Mouse (Mus musculus): ENCODE measurements around the gene Gmfg. TPM values are rescaled to one million over a fixed set of nuclear protein-coding genes. Genes with fewer than 3 reads are reported as not detected.

Gene Gmfg
- polyA plus RNA-seq, 1 experiment from 2014 or later = 16.9 TPM

DNA sequence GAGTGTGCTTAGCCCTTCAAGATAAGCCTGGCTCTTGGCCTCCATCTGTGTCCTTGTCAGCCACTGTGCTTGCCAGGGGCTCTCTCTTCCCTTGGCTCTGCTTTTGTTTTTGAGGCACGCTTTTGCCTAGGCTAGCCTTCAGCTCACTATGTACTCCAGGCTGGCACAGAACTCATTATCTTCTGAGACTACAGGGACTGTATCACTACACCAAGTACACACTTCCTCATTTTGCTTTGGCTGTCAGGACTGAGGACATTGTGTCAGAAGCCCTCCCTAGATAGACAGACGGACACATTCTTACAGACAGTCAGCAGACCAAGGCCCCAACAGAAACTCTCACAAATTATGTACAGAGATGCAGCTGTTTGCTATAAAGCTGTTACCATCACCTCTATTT, 25.5 kb downstream of the Gmfg start:
- no peak overlapping the region for H3K9ac ChIP-seq (ENCODE audit: low read length)
- ATAC-seq (replicated peaks; ENCODE audit: low FRiP score, low TSS enrichment, low read depth) (no peak), DNase-seq (ENCODE audit: low spot score) (no peak)
- 89% methylated on average over 2 of the region's 2 CpGs for WGBS
- no peaks in the 10 kb centered on the region; the same call in 1 of the 2 replicates for H3K4me1 ChIP-seq (replicated peaks; ENCODE audit: control insufficient read depth, insufficient read depth, low read length)
- H3K36me3 ChIP-seq (ENCODE audit: control insufficient read depth, insufficient read depth, low read length) = peaks cover 47% of the 10 kb centered on the region
- no peaks in the 10 kb centered on the region; the same call in 1 of the 2 replicates for H3K27me3 ChIP-seq (replicated peaks; ENCODE audit: control insufficient read depth, insufficient read depth, low read length)
- H3K27ac ChIP-seq (ENCODE audit: low read depth) = no peak overlapping the region
- H3K4me3 ChIP-seq (ENCODE audit: low read depth, low read length) = no peak overlapping the region
- H3K9me3 ChIP-seq (ENCODE audit: control insufficient read depth, low read length) = no peaks in the 10 kb centered on the region
- H3K4me2 ChIP-seq (ENCODE audit: low read length) = no peak overlapping the region

DNA sequence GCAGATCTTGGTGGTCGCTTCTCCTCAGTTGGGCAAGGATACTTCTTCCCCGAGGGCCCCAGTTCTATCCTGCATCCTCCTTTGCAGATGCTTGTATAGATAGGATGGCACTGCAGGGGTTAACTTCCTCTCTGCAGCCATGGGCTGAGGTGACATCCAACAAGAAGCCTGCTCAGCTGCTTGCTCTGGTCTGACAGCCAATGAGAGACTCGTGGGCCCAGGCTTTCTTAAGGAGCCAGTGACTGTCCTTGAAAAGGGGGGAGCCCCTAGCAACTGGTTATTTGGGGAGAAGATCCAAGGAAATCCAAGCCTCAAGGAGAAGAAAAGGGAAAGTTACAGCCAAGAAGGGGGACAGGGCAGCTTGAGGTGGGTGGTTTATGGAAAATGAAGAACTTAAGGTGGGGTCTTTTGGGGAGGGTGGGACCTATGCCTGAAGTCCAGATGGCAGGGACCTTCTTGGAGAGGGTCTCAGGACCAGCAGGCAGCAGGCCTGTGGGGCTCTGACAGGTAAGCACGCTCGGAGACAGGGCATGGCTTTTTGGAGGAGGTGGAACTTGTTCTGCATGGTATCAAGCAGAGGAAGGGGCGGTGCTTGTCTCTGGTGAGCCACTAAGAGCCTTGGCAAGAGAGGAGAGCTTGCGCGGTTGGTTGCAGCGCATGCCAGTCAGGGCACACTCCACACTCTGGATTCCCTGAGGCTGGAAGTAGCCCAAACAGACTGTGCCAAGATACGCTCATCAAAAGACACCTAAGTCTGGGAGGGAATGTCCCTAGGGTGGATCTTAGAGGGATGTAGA, 27.4 kb downstream of the Gmfg start:
- Histone ChIP-seq H3K27ac (ENCODE audit: low read depth) (no peak overlapping the region), H3K9me3 (ENCODE audit: control insufficient read depth, low read length) (no peaks in the 10 kb centered on the region), H3K36me3 (ENCODE audit: control insufficient read depth, insufficient read depth, low read length) (peaks cover 30% of the 10 kb centered on the region), H3K4me3 (ENCODE audit: low read depth, low read length) (no peak overlapping the region), H3K4me1 (replicated peaks; ENCODE audit: control insufficient read depth, insufficient read depth, low read length) (no peaks in the 10 kb centered on the region; the same call in 1 of the 2 replicates), H3K4me2 (ENCODE audit: low read length) (no peak overlapping the region), H3K27me3 (replicated peaks; ENCODE audit: control insufficient read depth, insufficient read depth, low read length) (no peaks in the 10 kb centered on the region; the same call in 1 of the 2 replicates), H3K9ac (ENCODE audit: low read length) (no peak overlapping the region)
- DNase-seq (ENCODE audit: low spot score) (no peak), ATAC-seq (replicated peaks; ENCODE audit: low FRiP score, low TSS enrichment, low read depth) (no peak)
- WGBS = 58% methylated on average over 10 of the region's 10 CpGs

DNA sequence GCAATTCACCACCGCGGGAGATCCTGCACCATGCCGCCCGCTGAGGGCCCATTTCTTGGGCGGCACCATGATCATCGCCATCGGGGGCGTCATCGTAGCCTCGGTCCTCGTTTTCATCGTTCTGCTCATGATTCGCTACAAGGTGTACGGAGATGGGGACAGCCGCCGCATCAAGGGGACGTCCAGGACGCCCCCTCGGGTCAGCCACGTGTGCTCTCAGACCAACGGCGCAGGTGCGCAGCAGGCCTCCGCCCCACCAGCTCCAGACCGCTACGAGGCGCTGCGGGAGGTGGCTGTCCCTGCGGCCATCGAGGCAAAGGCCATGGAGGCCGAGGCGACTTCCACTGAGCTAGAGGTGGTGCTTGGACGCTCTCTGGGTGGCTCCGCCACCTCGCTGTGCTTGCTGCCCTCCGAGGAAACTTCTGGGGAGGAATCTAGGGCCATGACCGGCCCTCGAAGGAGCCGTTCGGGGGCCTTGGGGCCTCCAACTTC, 29.5 kb downstream of the Gmfg start:
- Histone ChIP-seq H3K9me3 (ENCODE audit: control insufficient read depth, low read length) (no peaks in the 10 kb centered on the region), H3K4me1 (replicated peaks; ENCODE audit: control insufficient read depth, insufficient read depth, low read length) (no peaks in the 10 kb centered on the region; the same call in 1 of the 2 replicates), H3K27ac (ENCODE audit: low read depth) (no peak overlapping the region), H3K9ac (ENCODE audit: low read length) (no peak overlapping the region; the same call in 1 of the 2 replicates), H3K36me3 (ENCODE audit: control insufficient read depth, insufficient read depth, low read length) (peaks cover 15% of the 10 kb centered on the region; the same call in 1 of the 2 replicates), H3K27me3 (replicated peaks; ENCODE audit: control insufficient read depth, insufficient read depth, low read length) (no peaks in the 10 kb centered on the region; the same call in 1 of the 2 replicates), H3K4me2 (ENCODE audit: low read length) (peak overlapping the region; percentile 84), H3K4me3 (ENCODE audit: low read depth, low read length) (peak overlapping the region; percentile 48)
- ATAC-seq (replicated peaks; ENCODE audit: low FRiP score, low TSS enrichment, low read depth) (no peak), DNase-seq (ENCODE audit: low spot score) (no peak)
- WGBS = 29% methylated on average over 40 of the region's 40 CpGs

DNA sequence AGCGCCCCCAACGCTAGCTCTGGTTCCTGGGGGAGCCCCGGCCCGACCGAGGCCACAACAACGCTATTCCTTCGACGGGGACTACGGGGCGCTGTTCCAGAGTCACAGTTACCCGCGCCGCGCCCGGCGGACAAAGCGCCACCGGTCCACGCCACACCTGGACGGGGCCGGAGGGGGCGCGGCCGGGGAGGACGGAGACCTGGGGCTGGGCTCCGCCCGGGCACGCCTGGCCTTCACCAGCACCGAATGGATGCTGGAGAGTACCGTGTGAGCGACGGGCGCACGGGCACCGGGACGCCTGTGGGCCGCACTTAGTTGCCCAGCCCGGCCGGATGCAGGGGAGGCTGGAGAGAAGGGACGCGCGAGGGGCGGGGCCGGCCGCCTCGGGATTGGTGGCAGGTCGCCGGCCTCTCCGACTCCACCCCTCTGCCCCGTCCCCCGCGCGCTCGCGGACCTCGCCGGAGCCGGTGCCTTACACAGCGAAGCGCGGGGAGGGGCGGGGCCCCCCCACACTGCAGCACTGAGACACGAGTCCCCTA, 30.0 kb downstream of the Gmfg start:
- no peaks in the 10 kb centered on the region for H3K9me3 ChIP-seq (ENCODE audit: control insufficient read depth, low read length)
- no peaks in the 10 kb centered on the region; the same call in 1 of the 2 replicates for H3K4me1 ChIP-seq (replicated peaks; ENCODE audit: control insufficient read depth, insufficient read depth, low read length)
- H3K27ac ChIP-seq (ENCODE audit: low read depth) = no peak overlapping the region
- 2% methylated on average over 63 of the region's 63 CpGs for WGBS
- H3K4me2 ChIP-seq (ENCODE audit: low read length) = peak overlapping the region; percentile 84
- peak overlapping the region; percentile 56 for H3K9ac ChIP-seq (ENCODE audit: low read length)
- peak overlapping the region; percentile 48 for H3K4me3 ChIP-seq (ENCODE audit: low read depth, low read length)
- DNase-seq (ENCODE audit: low spot score) (peak; percentile 74), ATAC-seq (replicated peaks; ENCODE audit: low FRiP score, low TSS enrichment, low read depth) (peak; percentile 68)
- H3K27me3 ChIP-seq (replicated peaks; ENCODE audit: control insufficient read depth, insufficient read depth, low read length) = no peaks in the 10 kb centered on the region; the same call in 1 of the 2 replicates
- H3K36me3 ChIP-seq (ENCODE audit: control insufficient read depth, insufficient read depth, low read length) = peaks cover 9% of the 10 kb centered on the region; the same call in 1 of the 2 replicates

DNA sequence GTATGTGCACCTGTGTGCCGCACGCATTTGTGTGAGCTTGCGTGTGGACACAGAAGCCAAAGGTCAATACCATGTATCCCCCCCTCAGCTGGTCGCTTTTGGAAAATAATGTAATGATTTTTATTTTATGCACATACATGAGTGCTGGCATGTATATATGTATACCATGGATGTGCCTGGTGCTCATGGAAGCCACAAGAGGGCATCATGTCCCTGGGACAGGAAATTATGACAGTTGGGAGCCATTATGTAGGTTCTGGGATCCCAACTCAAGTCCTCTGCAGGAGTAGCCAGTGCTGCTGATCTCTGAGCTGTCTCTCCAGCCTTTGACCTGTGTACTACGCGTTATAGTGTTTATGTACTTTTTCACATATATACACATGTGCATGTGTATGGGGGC, 38.9 kb downstream of the Gmfg start:
- Histone ChIP-seq H3K9me3 (ENCODE audit: control insufficient read depth, low read length) (no peaks in the 10 kb centered on the region), H3K9ac (ENCODE audit: low read length) (no peak overlapping the region), H3K4me1 (replicated peaks; ENCODE audit: control insufficient read depth, insufficient read depth, low read length) (no peaks in the 10 kb centered on the region), H3K4me3 (ENCODE audit: low read depth, low read length) (no peak overlapping the region), H3K36me3 (ENCODE audit: control insufficient read depth, insufficient read depth, low read length) (no peaks in the 10 kb centered on the region), H3K27me3 (replicated peaks; ENCODE audit: control insufficient read depth, insufficient read depth, low read length) (no peaks in the 10 kb centered on the region), H3K4me2 (ENCODE audit: low read length) (no peak overlapping the region), H3K27ac (ENCODE audit: low read depth) (no peak overlapping the region)
- DNase-seq (ENCODE audit: low spot score) = no peak
- WGBS = 86% methylated on average over 6 of the region's 6 CpGs
- no peak for ATAC-seq (replicated peaks; ENCODE audit: low FRiP score, low TSS enrichment, low read depth)

DNA sequence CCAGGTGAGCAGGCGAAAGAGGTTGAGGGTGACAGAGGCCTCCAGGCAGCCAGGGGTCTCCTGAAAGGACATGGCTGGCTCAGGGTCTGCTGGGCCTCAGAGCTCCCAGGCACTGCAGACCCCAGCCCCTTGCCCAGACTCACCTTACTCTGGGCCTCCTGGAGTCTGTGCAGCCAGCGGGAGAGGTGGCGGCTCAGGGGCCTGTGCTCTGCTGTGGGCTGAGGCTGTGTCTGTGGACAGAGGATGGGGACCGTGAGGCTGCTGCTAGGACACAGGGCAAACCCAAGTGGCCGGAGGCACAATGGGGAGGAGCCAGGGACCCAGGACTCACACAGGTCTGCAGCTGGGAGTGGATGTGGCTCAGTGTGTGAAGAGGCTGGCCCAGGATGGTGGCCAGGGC, 40.1 kb downstream of the Gmfg start:
- Histone ChIP-seq H3K9me3 (ENCODE audit: control insufficient read depth, low read length) (no peaks in the 10 kb centered on the region), H3K36me3 (ENCODE audit: control insufficient read depth, insufficient read depth, low read length) (no peaks in the 10 kb centered on the region), H3K4me1 (replicated peaks; ENCODE audit: control insufficient read depth, insufficient read depth, low read length) (no peaks in the 10 kb centered on the region), H3K4me3 (ENCODE audit: low read depth, low read length) (no peak overlapping the region), H3K27me3 (replicated peaks; ENCODE audit: control insufficient read depth, insufficient read depth, low read length) (no peaks in the 10 kb centered on the region), H3K27ac (ENCODE audit: low read depth) (no peak overlapping the region), H3K9ac (ENCODE audit: low read length) (no peak overlapping the region), H3K4me2 (ENCODE audit: low read length) (no peak overlapping the region)
- no peak for ATAC-seq (replicated peaks; ENCODE audit: low FRiP score, low TSS enrichment, low read depth)
- 70% methylated on average over 5 of the region's 5 CpGs for WGBS
- DNase-seq (ENCODE audit: low spot score) = no peak

DNA sequence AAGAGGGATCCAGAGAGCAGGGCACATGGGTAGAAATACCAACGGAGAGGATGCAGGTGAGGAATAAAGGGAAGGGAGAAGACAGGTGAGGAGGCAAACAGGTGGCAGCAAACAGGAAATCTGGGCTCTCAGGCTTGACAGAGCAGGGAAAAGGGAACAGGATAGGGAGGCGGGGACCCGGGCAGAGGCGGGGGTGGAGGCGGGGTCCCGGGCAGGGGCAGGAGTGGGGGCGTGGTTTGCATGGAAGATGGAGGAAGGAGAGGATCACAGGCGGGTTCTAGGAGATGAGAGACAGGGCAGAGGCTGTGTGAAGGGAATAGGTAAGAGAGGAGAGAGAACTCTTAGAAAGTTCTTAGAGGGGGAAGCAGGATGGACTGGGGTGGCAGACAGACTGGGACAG, 41.6 kb downstream of the Gmfg start:
- H3K36me3 ChIP-seq (ENCODE audit: control insufficient read depth, insufficient read depth, low read length) = no peaks in the 10 kb centered on the region
- DNase-seq (ENCODE audit: low spot score) (no peak), ATAC-seq (replicated peaks; ENCODE audit: low FRiP score, low TSS enrichment, low read depth) (0 out of 2 replicates have a peak, but pooled peaks have one; percentile 38)
- H3K27me3 ChIP-seq (replicated peaks; ENCODE audit: control insufficient read depth, insufficient read depth, low read length) = no peaks in the 10 kb centered on the region
- H3K9ac ChIP-seq (ENCODE audit: low read length) = no peak overlapping the region
- H3K4me2 ChIP-seq (ENCODE audit: low read length) = no peak overlapping the region
- no peak overlapping the region for H3K4me3 ChIP-seq (ENCODE audit: low read depth, low read length)
- H3K9me3 ChIP-seq (ENCODE audit: control insufficient read depth, low read length) = no peaks in the 10 kb centered on the region
- WGBS = 6% methylated on average over 8 of the region's 8 CpGs
- no peak overlapping the region for H3K27ac ChIP-seq (ENCODE audit: low read depth)
- no peaks in the 10 kb centered on the region for H3K4me1 ChIP-seq (replicated peaks; ENCODE audit: control insufficient read depth, insufficient read depth, low read length)

DNA sequence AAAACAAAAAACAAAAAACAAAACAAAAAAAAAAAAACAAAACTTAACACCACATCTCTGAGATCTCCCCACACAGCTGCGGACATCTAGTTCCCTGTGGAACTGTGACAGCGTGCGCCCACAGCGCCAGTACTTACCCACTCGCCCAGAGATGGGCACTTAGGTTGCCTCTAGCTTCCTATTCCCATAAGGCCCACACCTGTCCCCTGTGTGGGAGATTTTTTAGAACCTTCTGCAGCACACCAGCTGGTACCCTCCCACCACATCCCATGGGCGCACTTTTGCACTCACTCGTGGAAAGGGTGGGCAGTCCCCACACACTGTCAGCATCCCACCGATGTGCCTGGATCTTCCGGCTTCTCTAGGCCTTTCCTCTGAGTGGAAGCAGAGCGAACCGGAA, 45.6 kb downstream of the Gmfg start:
- Histone ChIP-seq H3K4me3 (ENCODE audit: low read depth, low read length) (no peak overlapping the region), H3K4me2 (ENCODE audit: low read length) (no peak overlapping the region), H3K9me3 (ENCODE audit: control insufficient read depth, low read length) (no peaks in the 10 kb centered on the region), H3K27ac (ENCODE audit: low read depth) (no peak overlapping the region), H3K9ac (ENCODE audit: low read length) (no peak overlapping the region), H3K27me3 (replicated peaks; ENCODE audit: control insufficient read depth, insufficient read depth, low read length) (no peaks in the 10 kb centered on the region), H3K4me1 (replicated peaks; ENCODE audit: control insufficient read depth, insufficient read depth, low read length) (no peaks in the 10 kb centered on the region), H3K36me3 (ENCODE audit: control insufficient read depth, insufficient read depth, low read length) (no peaks in the 10 kb centered on the region)
- ATAC-seq (replicated peaks; ENCODE audit: low FRiP score, low TSS enrichment, low read depth) = no peak
- no peak for DNase-seq (ENCODE audit: low spot score)
- 80% methylated on average over 11 of the region's 11 CpGs for WGBS

Data from intestine, embryonic 14.5 days (tissue).